Mouse (Mus musculus) liver, postnatal 0 days (tissue): Measurements from ENCODE around the gene 1700003E16Rik.

Source experiments
- CTCF ChIP-seq: sonication (generic); IDR thresholded peaks from 2 replicates; pipeline ENCODE4 v1.5.1; 2016; ENCODE audit warnings: antibody characterized with exemption, low read depth
- EP300 ChIP-seq: IDR thresholded peaks from 2 replicates; pipeline ENCODE4 v1.6.1; 2016; ENCODE audit warnings: antibody characterized with exemption, low read depth, mild to moderate bottlenecking

GRCm38 (mm10) chr6:83125331-83125730 is 30.9 kb upstream of the 1700003E16Rik start, which contains the start of gene Ino80b:
- TF ChIP-seq EP300 (no peak), CTCF (no peak)
